Mouse (Mus musculus) layer of hippocampus, adult 11-12 months (tissue): ENCODE data around the gene Cc2d2b.

ENCODE experiments used
- DNase-seq: peaks from one replicate; pipeline ENCODE4 v3.0.0; 2022; ENCODE audit warnings: low spot score

The Cc2d2b gene

GRCm38 (mm10) chr19:40748559-40748958 lies at the start of gene Cc2d2b:
TSS of gene Cc2d2b (plus strand) at chr19:40748753.
- DNase-seq: no peak

GRCm38 (mm10) chr19:40699816-40700215 lies 48.7 kb upstream of the Cc2d2b start:
- no peak for DNase-seq

- peak; percentile 67 for DNase-seq
Observed at GRCm38 (mm10) chr19:40702406-40702805, 46.1 kb upstream of the Cc2d2b start.

- DNase-seq: no peak
Observed at GRCm38 (mm10) chr19:40712889-40713628, 35.5 kb upstream of the Cc2d2b start.

- no peak for DNase-seq
Observed at GRCm38 (mm10) chr19:40714700-40715099, 33.9 kb upstream of the Cc2d2b start.

GRCm38 (mm10) chr19:40716981-40717380 lies 31.6 kb upstream of the Cc2d2b start:
- no peak for DNase-seq

DNA sequence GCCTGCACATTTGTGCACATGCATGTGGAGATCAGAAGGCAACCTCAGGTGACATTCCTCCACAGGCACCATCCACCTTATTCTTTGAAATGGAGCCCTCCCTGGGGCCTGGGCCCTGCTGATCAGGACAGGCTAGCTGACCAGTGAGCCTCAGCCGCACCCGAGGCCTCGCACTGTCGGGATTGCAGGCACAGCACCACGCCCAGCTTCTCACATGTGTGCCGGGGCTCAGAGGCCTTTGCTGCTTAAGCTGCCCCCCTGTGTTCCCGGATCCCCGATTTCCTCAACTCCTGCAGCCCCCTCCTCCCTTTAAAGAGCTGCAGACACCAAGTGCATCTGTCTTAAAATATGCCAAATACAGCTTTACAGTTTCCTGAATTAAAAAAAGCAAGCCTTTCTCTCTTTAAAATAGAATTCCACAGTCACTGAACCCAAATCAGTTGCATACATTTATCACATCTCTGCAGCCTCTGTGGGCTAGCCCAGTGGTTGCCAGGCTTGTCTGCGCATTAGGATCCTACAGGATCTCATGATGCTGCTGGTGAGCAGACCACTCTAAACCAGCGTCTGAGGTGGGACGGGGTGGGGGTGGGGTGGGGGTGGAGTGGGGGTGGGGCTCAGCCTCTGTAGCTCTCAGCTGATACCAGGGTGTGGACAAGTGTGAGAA lies 29.0 kb upstream of the Cc2d2b start:
- DNase-seq: no peak

DNA sequence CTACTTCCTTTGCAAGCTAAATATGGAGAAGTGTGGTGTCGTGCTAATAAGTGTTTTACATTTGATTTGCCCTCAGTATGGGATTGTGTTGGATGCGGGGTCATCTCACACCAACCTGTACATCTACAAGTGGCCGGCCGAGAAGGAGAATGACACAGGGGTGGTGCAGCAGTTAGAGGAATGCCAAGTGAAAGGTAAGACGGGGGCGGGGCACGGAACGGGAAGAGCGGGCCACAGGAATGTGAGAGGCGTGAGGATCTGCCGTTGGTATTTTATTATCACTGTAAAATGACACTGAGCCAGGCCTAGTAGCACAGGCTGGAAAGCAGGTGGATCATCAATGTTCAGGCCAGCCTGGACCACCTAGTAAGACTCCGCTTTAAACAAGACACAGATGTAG lies 28.2 kb upstream of the Cc2d2b start:
- no peak for DNase-seq

DNA sequence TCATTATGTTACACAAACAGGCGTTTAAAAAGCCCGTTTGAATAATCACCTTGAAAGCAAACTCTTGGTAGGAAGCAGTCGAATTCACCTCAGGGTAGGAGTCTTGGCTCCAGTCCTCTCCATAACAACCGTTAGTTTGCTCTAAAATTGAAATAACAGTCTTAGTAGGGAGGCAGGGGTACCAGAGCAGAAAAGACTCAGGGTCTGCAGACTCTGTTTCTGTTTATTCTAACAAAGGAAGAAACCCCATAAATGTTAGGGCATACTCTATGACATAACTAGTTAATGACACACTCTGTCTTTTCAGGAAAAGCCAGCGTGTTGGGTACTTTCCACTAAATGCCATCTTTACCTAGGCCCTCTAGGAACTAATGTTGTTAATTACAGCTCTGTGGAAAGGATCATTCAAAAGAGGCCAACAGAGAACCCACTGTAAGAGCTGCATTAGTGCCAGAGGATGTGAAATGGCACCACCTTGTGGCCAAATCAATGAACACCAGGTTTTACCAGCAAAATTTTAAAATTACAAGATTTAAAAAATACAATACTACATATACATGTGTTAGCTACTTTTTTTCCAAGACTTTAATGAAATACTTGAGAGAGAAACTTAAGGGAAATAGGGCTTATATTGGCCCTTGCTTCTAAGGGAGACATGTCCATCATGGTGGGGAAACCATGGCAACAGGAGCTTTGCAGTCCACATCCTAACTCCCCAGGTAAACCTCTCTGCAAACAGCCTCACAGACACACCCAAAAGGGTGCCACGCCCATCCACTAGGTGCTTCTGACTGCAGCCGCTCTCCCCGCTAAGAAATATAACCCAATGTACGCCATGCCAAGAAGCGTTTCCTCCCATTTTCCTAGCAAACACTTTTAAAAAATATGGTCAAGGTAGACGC lies 26.2 kb upstream of the Cc2d2b start:
- peak; percentile 65 for DNase-seq

DNA sequence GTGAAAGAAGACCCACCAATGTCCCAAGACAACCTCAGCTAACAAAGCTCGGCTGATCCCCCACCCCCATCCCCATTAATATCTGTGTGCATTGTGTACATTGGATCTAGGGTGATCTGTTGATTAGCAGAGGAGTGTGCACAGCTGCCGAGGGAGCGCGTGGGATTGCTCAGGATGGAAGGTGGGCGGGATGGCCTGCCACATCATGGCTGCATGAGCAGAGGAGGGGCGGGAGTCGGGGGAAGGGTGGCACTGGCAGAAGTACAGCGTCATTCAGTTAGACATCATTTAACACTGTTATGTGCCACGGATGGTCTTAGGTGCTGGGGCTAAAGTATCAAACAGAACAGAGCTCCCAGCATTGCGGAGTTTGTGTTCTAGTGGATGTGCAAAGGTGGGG lies 25.0 kb upstream of the Cc2d2b start:
- DNase-seq: no peak

- DNase-seq: no peak
Observed at GRCm38 (mm10) chr19:40726148-40726547, 22.4 kb upstream of the Cc2d2b start.

- no peak for DNase-seq
Observed at GRCm38 (mm10) chr19:40726614-40727013, 21.9 kb upstream of the Cc2d2b start.

GRCm38 (mm10) chr19:40728213-40728612 lies 20.3 kb upstream of the Cc2d2b start:
- no peak for DNase-seq

GRCm38 (mm10) chr19:40728732-40729420 lies 19.7 kb upstream of the Cc2d2b start:
- DNase-seq: no peak

DNA sequence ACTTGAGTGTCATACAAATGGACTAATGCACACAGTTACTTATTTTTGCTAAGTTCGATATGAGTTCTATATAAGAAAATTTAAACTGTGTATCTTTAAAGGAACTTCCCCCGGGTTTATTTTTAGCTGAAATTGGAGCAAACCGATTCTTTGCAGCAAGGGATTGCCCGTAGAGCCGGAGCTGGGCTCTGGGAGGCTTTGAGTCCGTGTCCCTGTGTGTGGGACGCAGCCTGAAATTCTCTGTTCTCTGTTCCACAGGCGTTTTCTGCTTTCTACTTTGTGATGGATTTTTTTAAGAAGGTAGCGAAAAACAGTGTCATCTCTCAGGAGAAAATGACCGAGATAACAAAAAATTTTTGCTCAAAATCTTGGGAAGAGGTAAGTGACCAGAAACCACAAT lies 15.1 kb upstream of the Cc2d2b start:
- no peak for DNase-seq

GRCm38 (mm10) chr19:40733849-40734248 lies 14.7 kb upstream of the Cc2d2b start:
- DNase-seq: no peak

- DNase-seq: peak; percentile 73
Observed at GRCm38 (mm10) chr19:40736680-40737512, 11.7 kb upstream of the Cc2d2b start.

DNA sequence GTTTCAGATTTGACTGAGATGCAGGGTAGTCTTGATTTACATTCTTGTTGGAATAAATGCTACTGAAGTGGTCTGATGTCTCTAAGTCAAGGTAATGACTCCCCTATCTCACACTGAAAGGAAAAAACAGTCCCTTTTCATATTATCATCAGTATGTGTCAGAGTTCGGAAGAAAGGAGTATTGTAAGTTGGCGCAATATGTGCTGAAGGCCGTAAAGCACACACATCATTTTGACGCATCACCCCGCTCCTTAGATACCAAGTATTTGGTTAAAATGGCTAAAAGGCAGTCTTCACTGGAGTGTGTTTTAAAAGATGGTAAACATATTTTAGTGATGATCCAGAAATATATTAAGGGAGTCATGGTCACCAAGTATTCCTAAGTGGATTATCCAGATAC lies 10.9 kb upstream of the Cc2d2b start:
- DNase-seq: no peak

- no peak for DNase-seq
Observed at GRCm38 (mm10) chr19:40738683-40739324, 9.7 kb upstream of the Cc2d2b start.

DNA sequence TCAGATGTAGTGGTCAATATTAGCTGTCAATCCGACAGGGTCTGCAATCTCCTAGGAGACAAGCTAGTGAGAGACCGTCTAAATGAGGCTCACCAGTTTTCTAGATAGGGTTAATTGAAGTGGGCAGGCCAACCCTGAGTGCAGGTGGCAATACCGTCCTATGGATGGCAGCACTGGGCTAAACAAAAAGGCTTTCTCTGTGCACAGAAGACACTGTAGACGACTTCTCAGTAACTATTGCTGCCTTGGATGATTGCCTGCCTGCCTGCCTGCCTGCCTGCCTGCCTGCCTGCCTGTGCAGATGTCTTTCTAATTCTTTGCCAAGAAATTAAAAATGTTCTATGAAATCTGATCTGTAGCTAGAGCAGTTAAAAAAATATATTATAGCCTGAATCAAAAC lies 1.9 kb upstream of the Cc2d2b start:
- peak; percentile 60 for DNase-seq

- DNase-seq: no peak
Observed at GRCm38 (mm10) chr19:40754311-40754710, 5.8 kb downstream of the Cc2d2b start.
